Mouse (Mus musculus): ENCODE results near the gene Slc35c1. TPM values are rescaled to one million over a fixed set of nuclear protein-coding genes. Genes with fewer than 3 reads are reported as not detected.
A peak's percentile ranks its signal among the peaks of the same experiment; 100 is the strongest.
"Not testable (repeated sequence)": the region's sequence is repeated elsewhere in the genome, so short reads cannot be mapped to it uniquely, and the experiment has no call there.

The Slc35c1 gene
- total RNA-seq, 1 experiment from 2014 or later: 14.7 TPM

DNA sequence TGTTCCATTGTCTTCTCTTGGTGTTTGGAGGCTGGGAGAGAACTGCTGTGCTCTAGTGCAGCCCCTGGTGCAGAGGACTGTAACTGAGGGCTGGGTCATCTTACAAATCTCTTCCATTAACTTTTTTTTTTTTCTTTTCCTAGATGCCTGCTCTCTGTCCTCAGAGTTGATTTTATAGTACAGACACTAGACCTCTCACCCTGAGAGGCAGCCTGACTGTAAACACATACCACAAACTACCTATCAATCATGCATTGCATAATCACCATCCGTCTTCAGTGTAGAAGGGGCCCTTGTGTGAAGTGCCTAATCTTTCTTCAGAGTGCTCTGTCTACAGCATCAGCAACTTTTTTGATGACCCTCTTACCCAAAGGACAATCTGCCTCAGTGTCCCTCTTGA is 22.2 kb upstream of the Slc35c1 start:
- no peak for ATAC-seq (replicated peaks in 1 of 2; ENCODE audit: insufficient read depth in 1 of 2, low FRiP score in 2 of 2, low TSS enrichment in 1 of 2, low read depth in 1 of 2, poor library complexity in 2 of 2, severe bottlenecking in 2 of 2)

DNA sequence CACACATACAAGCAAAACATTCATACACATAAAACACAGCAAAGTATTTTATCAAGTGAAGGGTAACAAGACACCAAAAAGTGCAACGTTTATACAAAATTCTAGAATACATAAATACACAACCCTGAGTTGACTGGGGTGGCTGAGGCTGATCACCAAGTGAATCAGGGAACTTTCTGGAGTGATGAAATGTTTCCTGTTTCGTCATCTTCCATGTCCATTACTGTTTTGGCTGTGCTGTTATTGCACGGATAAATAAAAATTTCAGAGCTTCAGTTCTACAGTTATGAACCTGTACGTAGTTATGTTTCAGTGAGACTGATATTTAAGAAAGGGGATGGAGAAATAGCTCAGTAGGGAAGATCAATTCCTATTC is 18.0 kb upstream of the Slc35c1 start:
- no peak; a peak in 1 of 4 replicates for ATAC-seq (replicated peaks in 1 of 2; ENCODE audit: insufficient read depth in 1 of 2, low FRiP score in 2 of 2, low TSS enrichment in 1 of 2, low read depth in 1 of 2, poor library complexity in 2 of 2, severe bottlenecking in 2 of 2)

DNA sequence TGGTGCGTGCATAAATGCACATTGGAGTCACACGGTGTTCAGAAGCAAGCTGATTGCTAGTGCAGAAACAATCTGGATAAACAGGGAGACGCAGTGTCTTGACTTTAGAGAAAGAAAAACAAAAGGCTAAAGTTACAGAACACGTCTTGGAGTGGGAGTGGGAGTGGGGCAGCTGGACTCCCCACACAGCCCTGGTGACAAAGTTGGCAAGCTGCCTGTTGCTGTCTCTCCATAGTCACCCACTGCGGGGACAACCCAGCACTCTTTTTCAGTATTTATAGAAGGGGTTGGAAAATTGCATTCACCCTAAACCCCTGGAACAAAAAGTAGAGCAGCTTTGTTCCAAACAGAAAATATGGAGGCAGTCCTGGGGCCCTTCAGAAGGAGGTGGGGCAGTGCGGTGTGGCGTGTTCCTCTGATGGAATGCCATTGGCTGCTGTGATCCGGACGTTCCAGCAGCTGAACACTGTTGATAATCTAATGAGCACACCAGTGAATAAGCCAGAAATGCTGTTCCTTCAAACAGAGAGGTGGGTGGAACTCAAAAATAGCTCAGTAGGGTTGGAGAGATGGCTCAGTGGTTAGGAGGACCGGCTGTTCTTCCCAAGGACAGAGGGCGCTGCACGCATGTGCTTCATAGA is 17.5 kb upstream of the Slc35c1 start:
- ATAC-seq (replicated peaks in 1 of 2; ENCODE audit: insufficient read depth in 1 of 2, low FRiP score in 2 of 2, low TSS enrichment in 1 of 2, low read depth in 1 of 2, poor library complexity in 2 of 2, severe bottlenecking in 2 of 2): no peak

DNA sequence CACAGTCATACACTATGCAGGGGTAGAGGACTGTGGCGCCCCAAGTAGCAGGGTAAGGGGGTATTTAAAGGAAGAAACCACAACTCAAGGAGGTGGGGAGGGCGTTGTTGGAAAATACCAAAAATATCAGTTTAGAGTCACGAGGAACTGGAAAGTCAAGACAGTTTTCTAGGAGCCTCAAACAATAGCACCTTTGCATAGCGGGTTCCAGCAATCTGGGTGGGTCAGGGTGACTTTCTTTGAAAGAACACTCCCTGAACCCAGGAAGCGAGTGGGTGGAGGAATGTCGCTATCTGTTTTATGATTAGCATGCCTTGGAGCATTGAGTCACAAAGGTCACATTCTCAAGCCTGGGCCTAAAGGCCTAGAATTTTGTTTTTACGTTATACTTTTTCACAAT is 16.2 kb upstream of the Slc35c1 start:
- not testable (repeated sequence) for ATAC-seq (replicated peaks in 1 of 2; ENCODE audit: insufficient read depth in 1 of 2, low FRiP score in 2 of 2, low TSS enrichment in 1 of 2, low read depth in 1 of 2, poor library complexity in 2 of 2, severe bottlenecking in 2 of 2)

DNA sequence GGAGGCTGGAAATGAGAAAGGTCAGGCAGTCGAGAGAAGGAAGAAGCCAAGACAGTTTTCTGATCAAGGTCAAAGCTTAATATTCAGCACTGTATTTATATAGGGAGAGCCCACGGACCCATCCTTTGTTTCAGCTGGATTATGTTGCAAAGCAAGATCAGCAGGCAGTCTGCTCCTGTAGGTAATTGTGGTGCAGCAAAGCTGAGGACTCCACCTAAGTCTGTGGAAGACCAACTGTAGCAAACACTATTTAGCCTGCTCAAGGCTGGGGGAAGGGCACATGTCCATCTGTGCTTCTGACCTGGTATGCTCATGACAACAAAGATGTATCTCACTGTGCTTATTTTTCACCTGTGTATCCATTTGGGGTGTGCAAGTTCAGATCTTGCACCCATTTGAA is 15.4 kb upstream of the Slc35c1 start:
- ATAC-seq (replicated peaks in 1 of 2; ENCODE audit: insufficient read depth in 1 of 2, low FRiP score in 2 of 2, low TSS enrichment in 1 of 2, low read depth in 1 of 2, poor library complexity in 2 of 2, severe bottlenecking in 2 of 2): no peak

DNA sequence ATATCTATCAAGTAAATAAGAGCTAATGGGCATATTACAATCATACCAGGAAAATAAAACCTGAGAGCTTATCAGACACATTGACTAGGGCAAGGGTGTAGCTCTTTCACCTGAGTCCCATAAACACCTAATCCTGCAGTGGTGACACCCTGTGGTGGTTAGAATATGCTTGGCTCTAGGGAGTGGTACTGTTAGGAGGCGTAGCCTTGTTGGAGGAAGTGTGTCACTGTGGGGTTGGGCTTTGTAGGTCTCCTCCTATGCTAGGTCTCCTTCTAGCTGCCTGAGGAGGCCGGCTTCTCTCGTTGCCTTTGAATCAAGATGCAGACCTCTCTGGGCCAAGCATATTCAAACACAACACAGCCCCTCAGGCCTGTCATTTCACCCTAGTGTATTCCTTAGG is 14.6 kb upstream of the Slc35c1 start:
- no peak for ATAC-seq (replicated peaks in 1 of 2; ENCODE audit: insufficient read depth in 1 of 2, low FRiP score in 2 of 2, low TSS enrichment in 1 of 2, low read depth in 1 of 2, poor library complexity in 2 of 2, severe bottlenecking in 2 of 2)

DNA sequence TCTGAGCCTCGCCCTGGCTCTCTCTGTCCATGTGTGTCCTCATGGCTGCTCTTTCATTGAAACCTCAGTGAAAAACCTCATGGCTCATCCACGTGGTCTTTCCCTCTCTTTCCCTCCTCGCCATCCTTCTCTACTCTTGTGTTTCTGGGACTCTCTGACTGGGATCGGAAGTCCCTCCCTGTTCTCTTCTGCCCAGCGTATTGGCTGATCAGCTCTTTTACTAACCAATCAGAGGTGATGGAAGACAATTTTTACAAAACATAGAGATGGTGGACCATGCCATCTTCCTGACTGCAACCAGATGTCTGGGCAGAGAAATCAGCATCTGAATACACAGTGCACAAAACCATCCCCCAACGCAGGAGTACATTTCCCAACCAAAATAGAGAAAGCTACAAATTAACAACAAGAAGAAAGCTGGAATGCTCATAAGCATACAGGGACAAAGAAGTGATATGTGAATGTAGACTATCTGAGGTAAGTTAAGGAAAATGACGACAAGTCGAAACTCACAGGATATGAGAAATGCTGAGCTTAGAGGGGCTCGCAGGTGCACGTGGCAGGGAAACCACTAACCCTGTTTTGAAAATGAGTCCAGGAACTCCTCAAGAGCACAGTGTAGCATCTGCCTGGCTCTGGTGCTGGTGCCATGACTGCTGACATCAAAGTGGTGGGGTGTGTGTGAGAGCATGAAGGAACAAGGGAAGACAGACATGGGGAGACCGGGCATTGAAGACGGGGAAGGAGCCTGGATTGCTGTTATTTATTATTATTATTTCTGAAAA is 11.7 kb upstream of the Slc35c1 start:
- ATAC-seq (replicated peaks in 1 of 2; ENCODE audit: insufficient read depth in 1 of 2, low FRiP score in 2 of 2, low TSS enrichment in 1 of 2, low read depth in 1 of 2, poor library complexity in 2 of 2, severe bottlenecking in 2 of 2): no peak

DNA sequence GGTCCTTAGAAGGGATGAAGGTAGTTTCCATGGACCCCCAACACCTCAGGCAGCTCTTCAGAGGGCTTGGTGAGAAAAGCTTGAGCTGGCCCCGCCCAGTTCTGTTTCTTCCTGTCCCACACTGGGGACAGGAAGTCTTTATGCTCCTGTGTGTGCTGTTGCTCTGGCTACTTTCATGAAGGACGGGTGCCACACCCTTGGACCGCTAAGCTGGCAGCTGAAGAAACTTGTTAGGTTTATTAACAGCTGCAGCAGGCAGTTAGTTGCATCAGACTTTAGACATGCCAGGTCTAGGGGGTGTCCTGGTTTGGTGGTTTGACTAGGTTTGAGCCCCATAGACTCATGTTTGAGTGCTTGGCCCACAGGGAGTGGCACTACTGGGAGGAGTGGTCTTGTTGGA is 4.4 kb upstream of the Slc35c1 start:
- ATAC-seq (replicated peaks in 1 of 2; ENCODE audit: insufficient read depth in 1 of 2, low FRiP score in 2 of 2, low TSS enrichment in 1 of 2, low read depth in 1 of 2, poor library complexity in 2 of 2, severe bottlenecking in 2 of 2): peak; percentile 29 to 34; a peak in 1 of 4 replicates

DNA sequence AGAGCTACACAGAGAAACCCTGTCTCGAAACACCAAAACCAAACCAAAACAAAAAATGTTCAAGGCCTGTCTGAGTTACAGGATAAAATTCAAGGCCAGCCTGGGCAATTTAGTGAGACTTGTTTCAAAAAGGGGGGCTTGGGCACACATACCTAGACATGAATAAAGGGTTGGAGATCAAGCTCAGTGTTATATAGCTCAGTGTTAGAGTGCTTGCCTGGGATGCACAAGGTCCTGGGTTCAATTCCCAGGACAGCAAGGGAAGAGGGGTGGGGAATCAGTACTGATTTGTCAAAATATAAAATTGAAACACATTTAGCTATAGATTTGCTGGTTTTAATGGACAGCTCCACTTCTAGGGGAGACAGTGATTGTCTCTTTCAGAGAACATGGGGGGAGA is 877 bp upstream of the Slc35c1 start:
- no peak for ATAC-seq (replicated peaks in 1 of 2; ENCODE audit: insufficient read depth in 1 of 2, low FRiP score in 2 of 2, low TSS enrichment in 1 of 2, low read depth in 1 of 2, poor library complexity in 2 of 2, severe bottlenecking in 2 of 2)

DNA sequence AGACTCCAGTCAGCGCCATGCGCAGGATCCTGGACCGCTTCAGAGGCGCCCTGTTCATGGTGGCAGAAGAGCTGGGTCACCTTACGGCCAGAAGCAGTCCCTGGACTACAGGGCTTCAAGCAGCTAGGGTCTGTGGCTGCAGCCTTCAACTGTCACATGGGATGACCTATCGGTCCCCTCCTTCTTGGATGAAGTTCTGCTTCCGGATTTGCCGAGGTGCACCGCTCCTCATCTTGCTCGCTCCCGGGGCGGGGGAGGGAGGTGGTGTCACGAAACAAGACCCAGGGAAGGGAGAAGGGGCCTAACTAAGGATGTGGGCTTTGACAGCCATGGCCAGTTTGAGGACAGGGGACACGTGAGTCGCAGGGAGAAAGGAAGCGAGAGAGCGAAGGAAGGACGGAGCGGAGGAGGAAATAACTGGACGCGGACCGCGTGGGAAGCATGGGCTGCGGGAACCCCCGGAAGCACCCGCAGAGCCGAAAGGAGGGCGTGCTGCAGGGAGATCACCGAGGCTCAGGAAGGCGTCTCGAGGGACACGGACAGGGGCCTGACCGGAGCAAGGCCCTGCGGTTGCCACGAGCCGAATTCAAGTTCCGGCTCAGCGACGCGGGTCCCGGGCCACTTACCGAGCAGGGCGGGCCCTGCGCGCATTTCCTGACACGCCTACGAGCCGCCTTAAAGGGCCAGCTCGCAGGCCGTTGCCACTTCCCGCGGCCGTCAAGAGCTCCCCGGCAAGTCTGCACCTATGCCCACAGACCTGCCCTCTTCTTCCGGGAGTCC is 1.0 kb downstream of the Slc35c1 start:
- ATAC-seq (replicated peaks in 1 of 2; ENCODE audit: insufficient read depth in 1 of 2, low FRiP score in 2 of 2, low TSS enrichment in 1 of 2, low read depth in 1 of 2, poor library complexity in 2 of 2, severe bottlenecking in 2 of 2): peak; percentile 72 to 76

DNA sequence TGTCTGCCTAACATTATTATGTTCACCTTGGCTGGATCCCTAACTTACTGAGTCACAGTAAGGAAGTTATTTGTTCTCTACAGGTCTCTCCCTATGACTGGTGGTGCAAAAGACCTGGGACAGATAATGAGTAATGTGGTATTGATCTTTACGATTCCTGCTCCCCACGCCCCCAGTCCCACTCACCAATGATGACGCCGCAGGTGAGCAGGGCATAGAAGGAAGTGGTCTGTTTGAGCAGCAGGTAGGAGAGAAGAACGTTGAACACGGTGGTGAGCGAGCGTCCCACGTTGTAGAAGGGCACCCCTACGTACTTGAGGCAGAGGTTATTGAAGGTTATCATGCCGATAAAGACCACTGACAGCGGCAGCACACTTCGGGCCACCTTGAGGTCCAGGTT is 1.9 kb downstream of the Slc35c1 start:
- no peak for ATAC-seq (replicated peaks in 1 of 2; ENCODE audit: insufficient read depth in 1 of 2, low FRiP score in 2 of 2, low TSS enrichment in 1 of 2, low read depth in 1 of 2, poor library complexity in 2 of 2, severe bottlenecking in 2 of 2)

DNA sequence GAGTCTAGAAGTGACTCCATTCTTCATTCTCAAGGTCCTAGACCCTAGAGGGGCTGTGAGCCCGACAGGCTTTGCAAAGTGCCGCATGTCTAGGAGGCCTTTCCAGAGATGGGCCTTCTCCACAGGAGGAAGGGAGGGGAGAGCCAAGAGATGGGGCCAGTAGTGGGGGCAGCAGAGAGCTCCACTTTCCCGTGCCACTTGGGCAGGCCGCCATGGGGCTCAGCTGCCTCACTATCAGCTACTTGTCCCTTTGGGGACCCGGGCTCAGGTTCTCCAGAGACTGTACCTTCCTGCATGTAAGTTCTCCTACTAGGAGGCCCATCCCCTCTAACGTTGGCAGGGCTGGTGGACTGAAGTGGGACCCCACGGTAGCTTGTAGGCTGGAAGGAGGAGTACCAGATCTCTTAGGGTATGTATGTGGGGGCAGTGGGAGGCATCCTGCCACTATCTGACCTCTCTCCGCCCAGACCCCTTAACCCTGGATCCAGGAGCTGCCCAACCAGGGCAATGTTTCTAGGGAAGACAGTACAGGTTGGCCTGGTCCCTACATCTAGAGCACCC is 3.3 kb downstream of the Slc35c1 start:
- 0 out of 4 replicates have a peak, but pooled peaks of 1 of the 2 experiments have one; percentile 7 for ATAC-seq (replicated peaks in 1 of 2; ENCODE audit: insufficient read depth in 1 of 2, low FRiP score in 2 of 2, low TSS enrichment in 1 of 2, low read depth in 1 of 2, poor library complexity in 2 of 2, severe bottlenecking in 2 of 2)

DNA sequence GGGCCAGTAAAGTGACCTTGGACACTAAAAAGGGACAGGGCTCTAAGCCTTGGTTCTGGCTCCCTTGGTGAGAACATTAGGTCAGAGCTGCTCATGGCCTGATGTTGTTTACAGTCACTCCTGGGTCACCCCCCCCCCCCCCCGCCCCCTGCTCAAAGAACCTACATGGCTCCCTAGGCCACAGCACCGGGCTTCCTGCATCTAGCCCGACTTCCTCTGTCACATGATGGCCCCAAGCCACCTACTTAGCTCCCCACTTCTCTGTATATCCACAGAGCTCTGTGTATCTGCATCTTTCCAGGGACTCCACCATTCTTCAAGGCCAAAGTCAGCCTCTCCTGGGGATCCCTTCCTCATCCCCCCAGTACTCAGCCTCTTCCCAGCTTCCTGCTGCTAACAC is 4.6 kb downstream of the Slc35c1 start:
- ATAC-seq (replicated peaks in 1 of 2; ENCODE audit: insufficient read depth in 1 of 2, low FRiP score in 2 of 2, low TSS enrichment in 1 of 2, low read depth in 1 of 2, poor library complexity in 2 of 2, severe bottlenecking in 2 of 2): peak; percentile 30 to 33; a peak in 2 of 4 replicates

DNA sequence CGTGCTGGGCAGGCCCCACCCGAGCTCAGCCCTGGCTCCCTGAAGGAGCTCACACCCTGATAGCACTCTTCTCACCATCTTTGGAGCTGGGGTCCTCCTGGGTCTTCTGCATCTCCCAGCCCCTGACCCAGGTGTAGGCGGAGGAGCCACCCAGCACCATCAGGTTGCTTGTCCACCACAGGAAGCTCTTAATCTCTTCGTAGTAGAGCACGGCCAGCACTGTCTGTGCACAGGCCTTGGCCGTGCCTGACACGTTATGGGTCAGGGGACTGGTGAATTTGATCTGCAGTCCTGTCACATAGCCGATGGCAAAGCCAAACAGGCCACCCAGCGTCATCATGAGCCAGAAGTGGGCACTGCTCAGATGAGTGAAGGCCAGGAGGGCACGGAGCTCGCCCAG is 6.2 kb downstream of the Slc35c1 start:
- no peak for ATAC-seq (replicated peaks in 1 of 2; ENCODE audit: insufficient read depth in 1 of 2, low FRiP score in 2 of 2, low TSS enrichment in 1 of 2, low read depth in 1 of 2, poor library complexity in 2 of 2, severe bottlenecking in 2 of 2)

DNA sequence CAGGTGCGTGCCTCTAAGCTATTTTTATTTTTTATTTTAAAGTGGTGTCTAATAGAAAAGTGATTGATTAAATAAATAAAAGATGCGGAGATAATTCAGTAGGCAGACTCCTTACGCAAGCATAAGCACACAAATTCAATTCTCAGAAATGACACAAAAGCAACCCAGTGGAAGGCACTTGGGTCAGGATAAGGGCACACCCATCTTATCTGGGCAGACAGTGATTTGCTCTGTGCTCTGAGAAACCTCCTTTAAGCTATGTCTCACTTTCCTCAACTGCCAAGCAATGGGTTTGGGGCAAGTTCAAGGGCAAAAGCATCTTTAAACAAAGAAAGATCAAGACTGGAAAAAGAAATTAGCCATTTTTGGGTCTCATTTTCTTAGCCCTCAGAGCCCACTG is 9.2 kb downstream of the Slc35c1 start:
- no peak for ATAC-seq (replicated peaks in 1 of 2; ENCODE audit: insufficient read depth in 1 of 2, low FRiP score in 2 of 2, low TSS enrichment in 1 of 2, low read depth in 1 of 2, poor library complexity in 2 of 2, severe bottlenecking in 2 of 2)

DNA sequence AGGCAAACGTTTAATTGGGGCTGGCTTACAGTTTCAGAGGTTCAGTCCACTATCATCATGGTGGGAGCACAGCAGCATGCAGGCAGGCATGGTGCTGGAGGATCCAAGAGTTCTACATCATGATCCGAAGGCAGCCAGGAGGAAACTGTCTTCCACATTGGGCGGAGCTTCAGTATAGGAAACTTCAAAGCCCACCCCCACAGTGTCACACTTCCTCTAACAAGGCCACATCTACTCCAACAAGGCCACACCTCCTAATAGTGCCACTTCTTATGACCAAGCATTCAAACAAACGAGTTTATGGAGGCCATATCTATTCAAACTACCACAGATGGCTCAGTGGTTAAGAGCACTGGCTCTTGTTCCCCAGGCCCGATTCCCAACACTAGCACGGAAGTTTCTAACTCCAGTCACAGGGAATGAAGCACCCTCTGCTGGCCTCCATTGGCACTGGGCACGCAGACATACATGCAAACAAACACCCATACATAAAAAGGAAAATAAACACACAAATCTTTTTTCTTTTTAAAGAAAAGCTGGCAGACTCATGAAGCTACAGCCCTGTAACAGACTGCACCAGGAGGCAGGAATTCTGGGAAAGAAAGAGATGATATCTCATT is 13.1 kb downstream of the Slc35c1 start:
- no peak for ATAC-seq (replicated peaks in 1 of 2; ENCODE audit: insufficient read depth in 1 of 2, low FRiP score in 2 of 2, low TSS enrichment in 1 of 2, low read depth in 1 of 2, poor library complexity in 2 of 2, severe bottlenecking in 2 of 2)

DNA sequence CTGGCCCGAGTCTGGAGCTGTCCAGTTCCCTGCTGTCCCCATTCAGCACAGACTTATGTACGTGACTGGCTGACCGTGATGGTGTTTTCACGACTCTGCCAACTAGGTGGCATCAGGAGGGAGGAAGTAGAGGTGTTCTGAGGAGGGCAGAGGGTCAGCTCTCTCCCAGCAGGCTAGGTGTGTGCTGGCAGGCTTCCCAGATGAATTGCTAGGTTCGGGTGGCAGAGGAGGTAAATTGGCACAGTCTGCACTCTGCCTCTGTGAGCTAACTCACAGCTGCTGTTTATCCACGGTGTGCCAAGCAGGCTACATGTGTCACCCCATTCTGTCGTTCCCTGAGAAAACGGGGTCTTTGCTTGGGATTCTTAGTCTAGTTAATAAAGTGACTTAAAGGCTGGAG is 13.7 kb downstream of the Slc35c1 start:
- ATAC-seq (replicated peaks in 1 of 2; ENCODE audit: insufficient read depth in 1 of 2, low FRiP score in 2 of 2, low TSS enrichment in 1 of 2, low read depth in 1 of 2, poor library complexity in 2 of 2, severe bottlenecking in 2 of 2): no peak

DNA sequence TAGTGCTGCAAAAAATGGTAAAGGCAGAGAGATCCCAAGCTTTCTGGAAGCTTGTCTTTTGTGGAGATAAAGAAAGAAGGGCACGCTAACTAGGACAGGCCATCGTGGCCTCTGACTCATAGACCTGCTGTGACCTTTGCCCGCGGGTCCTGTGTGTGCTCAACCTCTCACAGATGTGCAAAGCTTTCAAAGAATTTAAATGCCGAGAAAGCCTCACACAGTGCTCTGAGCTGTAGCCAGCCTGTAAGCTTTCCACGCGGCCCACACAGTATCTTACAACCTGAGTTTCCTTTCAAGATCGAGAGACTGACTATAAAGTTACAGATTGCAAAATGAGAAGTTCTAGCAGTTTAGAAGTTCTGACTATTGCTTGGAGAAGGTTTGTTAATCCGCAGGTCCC is 14.4 kb downstream of the Slc35c1 start:
- ATAC-seq (replicated peaks in 1 of 2; ENCODE audit: insufficient read depth in 1 of 2, low FRiP score in 2 of 2, low TSS enrichment in 1 of 2, low read depth in 1 of 2, poor library complexity in 2 of 2, severe bottlenecking in 2 of 2): no peak
